Mouse (Mus musculus) bone marrow, adult 2 months (tissue): ENCODE results near the gene Gm1123.

Source experiments
- CTCF ChIP-seq: fragments of 200-500 bp; IDR thresholded peaks from 2 replicates; pipeline ENCODE4 v1.5.1; 2011; ENCODE audit warnings: low read length, control low read depth; ENCODE audit not compliant: control insufficient read depth, insufficient read depth
- POLR2A ChIP-seq: fragments of 200-500 bp; IDR thresholded peaks from 2 replicates; pipeline ENCODE4 v1.6.1; 2011; ENCODE audit warnings: low read depth, mild to moderate bottlenecking, control low read depth, low read length, borderline replicate concordance; ENCODE audit not compliant: control insufficient read depth

DNA sequence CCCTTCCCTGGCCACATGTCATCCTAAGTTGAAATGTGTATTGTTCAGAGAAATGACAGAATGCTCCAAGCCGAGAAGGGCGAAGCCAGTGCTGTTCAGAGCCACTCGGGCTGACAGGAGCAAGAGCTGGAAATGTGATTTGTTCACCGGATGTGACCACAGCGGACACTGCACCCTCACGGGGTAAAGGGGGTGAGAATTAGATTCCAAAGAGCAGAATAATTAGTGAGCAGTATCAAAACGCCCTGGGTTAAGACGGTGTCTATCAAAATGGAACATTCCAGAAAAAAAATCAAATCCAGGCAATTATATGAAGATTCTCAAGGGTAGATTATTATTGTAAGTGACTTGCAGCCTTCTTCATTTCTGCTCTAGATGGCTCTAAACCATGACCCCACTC is 1.4 kb downstream of the Gm1123 start:
- TF ChIP-seq CTCF (no peak), POLR2A (no peak)
